Mouse (Mus musculus): ENCODE measurements around the gene Rcor1. TPM values are rescaled to one million over a fixed set of nuclear protein-coding genes. Genes with fewer than 3 reads are reported as not detected.

The Rcor1 gene
- polyA plus RNA-seq, 1 experiment from 2014 or later: 13.1 TPM

GRCm38 (mm10) chr12:111095086-111095485 is 55.9 kb downstream of the Rcor1 start:
- no peak overlapping the region for H3K9ac ChIP-seq (replicated peaks)
- no peaks in the 10 kb centered on the region for H3K9me3 ChIP-seq
- WGBS: 91% methylated on average over 6 of the region's 6 CpGs
- H3K4me2 ChIP-seq: no peak overlapping the region
- no peak overlapping the region for H3K27ac ChIP-seq
- no peaks in the 10 kb centered on the region for H3K4me1 ChIP-seq (replicated peaks)
- H3K36me3 ChIP-seq: peaks cover 68% of the 10 kb centered on the region
- H3K27me3 ChIP-seq: no peaks in the 10 kb centered on the region
- no peak overlapping the region for H3K4me3 ChIP-seq (replicated peaks)
- ATAC-seq (ENCODE audit: insufficient number of reproducible peaks, insufficient read depth, low FRiP score, low TSS enrichment, low read depth): no peak

DNA sequence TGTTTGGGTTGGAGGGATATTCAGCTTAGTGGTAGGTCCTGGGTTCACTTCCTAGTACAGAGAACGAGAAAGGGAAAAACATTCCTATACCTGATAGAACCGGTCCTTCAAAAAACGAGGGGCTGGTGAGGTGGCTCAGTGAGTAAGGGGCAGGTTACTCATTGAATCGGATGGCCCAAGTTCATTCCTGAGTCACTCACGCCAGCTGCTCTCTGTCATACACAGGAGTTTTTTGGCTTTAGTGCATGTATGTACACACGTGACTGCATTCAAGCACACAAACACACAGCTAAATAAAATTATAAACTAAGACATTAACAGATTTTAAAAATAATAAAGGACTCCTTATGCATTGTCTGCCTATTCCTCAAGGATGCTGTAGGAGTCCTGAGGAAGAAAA is 57.1 kb downstream of the Rcor1 start:
- no peaks in the 10 kb centered on the region for H3K9me3 ChIP-seq
- no peak overlapping the region for H3K4me3 ChIP-seq (replicated peaks)
- 92% methylated on average over 6 of the region's 6 CpGs for WGBS
- no peaks in the 10 kb centered on the region for H3K4me1 ChIP-seq (replicated peaks)
- peaks cover 75% of the 10 kb centered on the region for H3K36me3 ChIP-seq
- no peaks in the 10 kb centered on the region for H3K27me3 ChIP-seq
- no peak overlapping the region for H3K4me2 ChIP-seq
- ATAC-seq (ENCODE audit: insufficient number of reproducible peaks, insufficient read depth, low FRiP score, low TSS enrichment, low read depth): no peak
- no peak overlapping the region for H3K9ac ChIP-seq (replicated peaks)
- no peak overlapping the region for H3K27ac ChIP-seq

- H3K27ac ChIP-seq: no peak overlapping the region
- no peaks in the 10 kb centered on the region for H3K27me3 ChIP-seq
- H3K36me3 ChIP-seq: peaks cover 79% of the 10 kb centered on the region
- no peak overlapping the region for H3K4me2 ChIP-seq
- H3K4me3 ChIP-seq (replicated peaks): no peak overlapping the region
- no peak overlapping the region for H3K9ac ChIP-seq (replicated peaks)
- WGBS: 96% methylated on average over 8 of the region's 8 CpGs
- H3K9me3 ChIP-seq: no peaks in the 10 kb centered on the region
- H3K4me1 ChIP-seq (replicated peaks): no peaks in the 10 kb centered on the region
- no peak for ATAC-seq (ENCODE audit: insufficient number of reproducible peaks, insufficient read depth, low FRiP score, low TSS enrichment, low read depth)
These were observed 57.9 kb downstream of the Rcor1 start for GRCm38 (mm10) chr12:111097036-111097435.

DNA sequence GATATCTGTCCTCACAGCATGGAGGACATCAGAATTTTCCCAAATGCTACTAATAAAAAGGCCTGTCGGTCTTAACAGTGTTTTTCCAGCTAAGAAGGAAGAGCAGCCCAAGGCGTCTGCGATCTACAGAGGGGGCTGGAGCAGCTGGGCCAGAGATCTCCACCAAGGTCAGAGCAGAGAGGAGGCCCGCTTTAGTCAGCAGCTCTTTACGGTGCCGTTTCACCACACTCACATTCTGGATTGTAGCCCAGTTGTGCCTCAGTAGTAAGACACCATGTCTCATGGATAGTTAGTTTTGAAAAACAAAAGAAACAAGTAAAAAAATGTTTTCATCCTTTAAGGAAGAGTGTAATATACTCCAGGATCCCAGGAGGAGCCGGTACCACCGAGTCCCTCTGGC is 72.0 kb downstream of the Rcor1 start:
- no peak for ATAC-seq (ENCODE audit: insufficient number of reproducible peaks, insufficient read depth, low FRiP score, low TSS enrichment, low read depth)
- 93% methylated on average over 8 of the region's 8 CpGs for WGBS

GRCm38 (mm10) chr12:111114593-111114992 is 75.4 kb downstream of the Rcor1 start:
- no peak overlapping the region for H3K4me3 ChIP-seq (replicated peaks)
- no peaks in the 10 kb centered on the region for H3K27me3 ChIP-seq
- H3K9me3 ChIP-seq: no peaks in the 10 kb centered on the region
- peaks cover 92% of the 10 kb centered on the region for H3K36me3 ChIP-seq
- no peak overlapping the region for H3K4me2 ChIP-seq
- H3K4me1 ChIP-seq (replicated peaks): no peaks in the 10 kb centered on the region
- no peak for ATAC-seq (ENCODE audit: insufficient number of reproducible peaks, insufficient read depth, low FRiP score, low TSS enrichment, low read depth)
- 96% methylated on average over 5 of the region's 5 CpGs for WGBS
- no peak overlapping the region for H3K9ac ChIP-seq (replicated peaks)
- no peak overlapping the region for H3K27ac ChIP-seq

More for the DNA sequence above, 72.0 kb downstream of the Rcor1 start:
- Histone ChIP-seq H3K4me2 (no peak overlapping the region), H3K4me3 (replicated peaks) (no peak overlapping the region), H3K27ac (no peak overlapping the region), H3K27me3 (no peaks in the 10 kb centered on the region), H3K4me1 (replicated peaks) (no peaks in the 10 kb centered on the region), H3K9ac (replicated peaks) (no peak overlapping the region), H3K9me3 (no peaks in the 10 kb centered on the region), H3K36me3 (peaks cover 94% of the 10 kb centered on the region)

DNA sequence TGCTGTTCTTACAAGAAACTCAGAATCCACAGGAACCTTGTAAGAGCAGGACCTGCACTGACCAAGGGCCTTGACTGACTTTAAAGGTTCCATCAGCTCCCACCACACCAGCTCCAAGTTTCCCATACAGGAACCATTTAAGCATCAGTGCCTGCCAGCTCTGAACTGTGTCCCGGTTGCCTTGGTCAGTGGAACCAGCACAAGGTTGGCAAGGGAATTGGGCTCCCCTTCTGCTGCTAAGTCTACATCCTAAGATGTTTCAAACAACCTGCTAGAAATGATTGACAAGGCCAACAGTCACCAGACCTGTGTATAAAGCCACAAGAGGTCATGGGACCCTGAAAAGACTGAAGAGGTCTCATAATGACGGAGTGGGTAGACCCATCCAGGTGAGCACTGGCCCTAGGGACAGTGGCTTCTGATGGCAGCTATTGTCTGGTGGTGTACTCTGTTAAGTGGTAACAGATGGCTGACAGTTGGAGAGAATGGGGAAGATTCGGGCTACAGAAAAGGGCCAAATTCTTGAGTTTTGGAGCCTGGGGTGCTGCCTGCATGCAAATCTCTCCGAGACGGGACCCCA is 80.4 kb downstream of the Rcor1 start:
- H3K9ac ChIP-seq (replicated peaks): no peak overlapping the region
- no peak for ATAC-seq (ENCODE audit: insufficient number of reproducible peaks, insufficient read depth, low FRiP score, low TSS enrichment, low read depth)
- no peak overlapping the region for H3K27ac ChIP-seq
- H3K9me3 ChIP-seq: peaks cover 8% of the 10 kb centered on the region
- no peaks in the 10 kb centered on the region for H3K4me1 ChIP-seq (replicated peaks)
- H3K27me3 ChIP-seq: no peaks in the 10 kb centered on the region
- no peak overlapping the region for H3K4me2 ChIP-seq
- 96% methylated on average over 5 of the region's 5 CpGs for WGBS
- peaks cover 57% of the 10 kb centered on the region for H3K36me3 ChIP-seq
- no peak overlapping the region for H3K4me3 ChIP-seq (replicated peaks)

DNA sequence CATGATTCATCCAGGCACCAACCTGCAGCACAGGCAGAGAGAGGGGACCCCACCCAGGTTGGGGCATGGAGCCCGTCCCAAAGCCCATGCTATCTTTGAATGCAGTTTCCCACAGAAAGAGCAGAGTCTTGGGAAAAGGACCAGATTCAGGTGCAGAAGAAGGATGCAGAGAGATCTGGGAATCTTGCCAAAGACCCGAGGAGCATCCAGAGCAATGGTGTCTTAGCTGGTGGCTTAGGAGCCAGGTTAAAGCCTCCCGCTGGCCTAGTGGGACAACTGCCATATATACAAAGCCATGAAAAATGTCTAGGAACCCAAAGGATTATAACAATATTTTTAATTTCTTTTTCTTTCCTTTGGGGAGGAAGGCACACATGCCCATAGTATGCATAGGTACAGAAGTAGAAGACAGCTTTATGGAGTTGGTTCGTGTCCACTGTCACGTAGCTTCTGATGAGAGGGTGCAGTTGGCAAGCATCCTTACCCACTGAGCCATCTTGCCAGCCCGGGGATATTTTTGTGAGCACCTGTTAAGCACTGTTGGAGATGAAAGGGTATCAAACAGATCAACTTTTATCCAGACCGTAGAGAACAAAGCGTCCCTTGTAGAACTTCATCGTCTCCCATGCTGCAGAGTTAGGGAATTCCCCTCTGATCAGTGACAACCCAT is 82.0 kb downstream of the Rcor1 start:
- no peak overlapping the region for H3K9ac ChIP-seq (replicated peaks)
- H3K4me1 ChIP-seq (replicated peaks): no peaks in the 10 kb centered on the region
- no peak overlapping the region for H3K27ac ChIP-seq
- 90% methylated on average over 9 of the region's 9 CpGs for WGBS
- H3K27me3 ChIP-seq: no peaks in the 10 kb centered on the region
- no peak overlapping the region for H3K4me3 ChIP-seq (replicated peaks)
- H3K36me3 ChIP-seq: peaks cover 46% of the 10 kb centered on the region
- no peak for ATAC-seq (ENCODE audit: insufficient number of reproducible peaks, insufficient read depth, low FRiP score, low TSS enrichment, low read depth)
- H3K9me3 ChIP-seq: peaks cover 8% of the 10 kb centered on the region
- H3K4me2 ChIP-seq: no peak overlapping the region

GRCm38 (mm10) chr12:111122332-111122852 is 83.2 kb downstream of the Rcor1 start:
- H3K9ac ChIP-seq (replicated peaks): no peak overlapping the region
- ATAC-seq (ENCODE audit: insufficient number of reproducible peaks, insufficient read depth, low FRiP score, low TSS enrichment, low read depth): no peak
- H3K4me1 ChIP-seq (replicated peaks): no peaks in the 10 kb centered on the region
- H3K9me3 ChIP-seq: peaks cover 8% of the 10 kb centered on the region
- H3K4me2 ChIP-seq: no peak overlapping the region
- H3K36me3 ChIP-seq: peaks cover 33% of the 10 kb centered on the region
- H3K27ac ChIP-seq: no peak overlapping the region
- H3K4me3 ChIP-seq (replicated peaks): no peak overlapping the region
- no peaks in the 10 kb centered on the region for H3K27me3 ChIP-seq

- Histone ChIP-seq H3K9ac (replicated peaks) (no peak overlapping the region), H3K4me2 (no peak overlapping the region), H3K4me3 (replicated peaks) (no peak overlapping the region), H3K9me3 (peaks cover 8% of the 10 kb centered on the region), H3K27me3 (no peaks in the 10 kb centered on the region), H3K27ac (no peak overlapping the region), H3K4me1 (replicated peaks) (no peaks in the 10 kb centered on the region), H3K36me3 (peaks cover 11% of the 10 kb centered on the region)
- ATAC-seq (ENCODE audit: insufficient number of reproducible peaks, insufficient read depth, low FRiP score, low TSS enrichment, low read depth): no peak
- WGBS: 82% methylated on average over 14 of the region's 14 CpGs
These were observed 85.6 kb downstream of the Rcor1 start for GRCm38 (mm10) chr12:111124601-111125260.

- Histone ChIP-seq H3K27me3 (no peaks in the 10 kb centered on the region), H3K36me3 (0 out of 2 replicates have a peak, but pooled peaks cover 3% of the 10 kb centered on the region), H3K27ac (no peak overlapping the region), H3K9ac (replicated peaks) (no peak overlapping the region), H3K4me2 (no peak overlapping the region), H3K4me1 (replicated peaks) (no peaks in the 10 kb centered on the region), H3K4me3 (replicated peaks) (no peak overlapping the region), H3K9me3 (peaks cover 8% of the 10 kb centered on the region)
- WGBS: 83% methylated on average over 6 of the region's 6 CpGs
- no peak for ATAC-seq (ENCODE audit: insufficient number of reproducible peaks, insufficient read depth, low FRiP score, low TSS enrichment, low read depth)
These were observed 86.5 kb downstream of the Rcor1 start for GRCm38 (mm10) chr12:111125666-111126065.

- 86% methylated on average over 7 of the region's 7 CpGs for WGBS
- Histone ChIP-seq H3K9ac (replicated peaks) (no peak overlapping the region), H3K4me2 (no peak overlapping the region), H3K27ac (no peak overlapping the region), H3K36me3 (no peaks in the 10 kb centered on the region), H3K4me1 (replicated peaks) (no peaks in the 10 kb centered on the region), H3K4me3 (replicated peaks) (no peak overlapping the region), H3K27me3 (no peaks in the 10 kb centered on the region), H3K9me3 (0 out of 2 replicates have a peak, but pooled peaks cover 12% of the 10 kb centered on the region)
- no peak for ATAC-seq (ENCODE audit: insufficient number of reproducible peaks, insufficient read depth, low FRiP score, low TSS enrichment, low read depth)
These were observed 95.0 kb downstream of the Rcor1 start for GRCm38 (mm10) chr12:111134169-111134568.
